Mouse (Mus musculus) E14TG2a.4 (cell line): Measurements from ENCODE around the gene Pde4d.

Source experiments
- H3K27me3 ChIP-seq: 2 replicates; pipeline ENCODE4 v1.6.1; 2014; ENCODE audit warnings: low read length, control low read depth; ENCODE audit not compliant: insufficient read depth
- H3K36me3 ChIP-seq: 2 replicates; pipeline ENCODE4 v1.6.1; 2014; ENCODE audit warnings: low read length, control low read depth; ENCODE audit not compliant: insufficient read depth
- H3K4me1 ChIP-seq: replicated peaks from 2 replicates; pipeline ENCODE4 v1.6.1; 2014; ENCODE audit warnings: low read depth, low read length, control low read depth
- H3K4me3 ChIP-seq: replicated peaks from 2 replicates; pipeline ENCODE4 v1.5.1; 2014; ENCODE audit warnings: mild to moderate bottlenecking, low read length
- H3K9me3 ChIP-seq: 2 replicates; pipeline ENCODE4 v1.6.1; 2014; ENCODE audit warnings: low read length, control low read depth
- CTCF ChIP-seq: conservative IDR thresholded peaks from 2 replicates; pipeline ENCODE4 v1.5.1; 2014; ENCODE audit warnings: low read length
- NANOG ChIP-seq: IDR thresholded peaks from 2 replicates; pipeline ENCODE4 v1.6.1; 2014; ENCODE audit warnings: borderline replicate concordance, low read length, mixed read lengths
- POU5F1 ChIP-seq: IDR thresholded peaks from 2 replicates; pipeline ENCODE4 v1.6.1; 2014; ENCODE audit warnings: low read length, borderline replicate concordance

Gene Pde4d

GRCm38 (mm10) chr13:109781466-109781865 lies 1331.7 kb downstream of the Pde4d start:
- TF ChIP-seq CTCF (no peak), NANOG (no peak), POU5F1 (no peak)
- no peaks in the 10 kb centered on the region for H3K9me3 ChIP-seq
- H3K4me1 ChIP-seq, result peaks cover 51% of the 10 kb centered on the region
- H3K27me3 ChIP-seq, result no peaks in the 10 kb centered on the region
- H3K4me3 ChIP-seq, result no peak overlapping the region
- 0 out of 2 replicates have a peak, but pooled peaks cover 5% of the 10 kb centered on the region for H3K36me3 ChIP-seq

GRCm38 (mm10) chr13:109788604-109789003 lies 1338.9 kb downstream of the Pde4d start:
- Histone ChIP-seq H3K4me3 (no peak overlapping the region), H3K36me3 (no peaks in the 10 kb centered on the region), H3K27me3 (no peaks in the 10 kb centered on the region), H3K4me1 (no peaks in the 10 kb centered on the region), H3K9me3 (no peaks in the 10 kb centered on the region)
- TF ChIP-seq NANOG, result no peak
- TF ChIP-seq POU5F1, result no peak
- TF ChIP-seq CTCF, result no peak

- TF ChIP-seq POU5F1, result no peak
- no peak for TF ChIP-seq NANOG
- no peak for TF ChIP-seq CTCF
- no peaks in the 10 kb centered on the region for H3K27me3 ChIP-seq
- no peaks in the 10 kb centered on the region for H3K4me1 ChIP-seq
Observed at GRCm38 (mm10) chr13:109789151-109789550, 1339.4 kb downstream of the Pde4d start.

GRCm38 (mm10) chr13:109790045-109790715 lies 1340.4 kb downstream of the Pde4d start:
- H3K4me3 ChIP-seq, result no peak overlapping the region
- H3K36me3 ChIP-seq, result no peaks in the 10 kb centered on the region
- TF ChIP-seq POU5F1 (no peak), NANOG (no peak), CTCF (no peak)
- H3K4me1 ChIP-seq, result no peaks in the 10 kb centered on the region
- H3K27me3 ChIP-seq, result no peaks in the 10 kb centered on the region
- no peaks in the 10 kb centered on the region for H3K9me3 ChIP-seq

More at GRCm38 (mm10) chr13:109789151-109789550, 1339.4 kb downstream of the Pde4d start:
- Histone ChIP-seq H3K36me3 (no peaks in the 10 kb centered on the region), H3K9me3 (no peaks in the 10 kb centered on the region), H3K4me3 (no peak overlapping the region)

- Histone ChIP-seq H3K9me3 (no peaks in the 10 kb centered on the region), H3K4me3 (no peak overlapping the region), H3K27me3 (no peaks in the 10 kb centered on the region), H3K36me3 (no peaks in the 10 kb centered on the region), H3K4me1 (no peaks in the 10 kb centered on the region)
- no peak for TF ChIP-seq NANOG
- no peak for TF ChIP-seq CTCF
- TF ChIP-seq POU5F1, result no peak
Observed at GRCm38 (mm10) chr13:109793918-109794317, 1344.2 kb downstream of the Pde4d start.

GRCm38 (mm10) chr13:109798651-109799050 lies 1348.9 kb downstream of the Pde4d start:
- Histone ChIP-seq H3K4me3 (no peak overlapping the region), H3K36me3 (no peaks in the 10 kb centered on the region), H3K4me1 (peaks cover 5% of the 10 kb centered on the region; the same call in 1 of the 2 replicates), H3K27me3 (no peaks in the 10 kb centered on the region), H3K9me3 (no peaks in the 10 kb centered on the region)
- TF ChIP-seq CTCF, result no peak
- TF ChIP-seq NANOG, result no peak
- no peak for TF ChIP-seq POU5F1

GRCm38 (mm10) chr13:109802201-109802600 lies 1352.5 kb downstream of the Pde4d start:
- Histone ChIP-seq H3K4me1 (peaks cover 5% of the 10 kb centered on the region; the same call in 1 of the 2 replicates), H3K27me3 (no peaks in the 10 kb centered on the region), H3K36me3 (no peaks in the 10 kb centered on the region), H3K4me3 (no peak overlapping the region), H3K9me3 (no peaks in the 10 kb centered on the region)
- TF ChIP-seq POU5F1, result no peak
- TF ChIP-seq CTCF, result no peak
- TF ChIP-seq NANOG, result no peak

- Histone ChIP-seq H3K36me3 (no peaks in the 10 kb centered on the region), H3K4me1 (peaks cover 14% of the 10 kb centered on the region; the same call in 1 of the 2 replicates), H3K27me3 (no peaks in the 10 kb centered on the region), H3K4me3 (no peak overlapping the region), H3K9me3 (no peaks in the 10 kb centered on the region)
- TF ChIP-seq NANOG, result no peak
- TF ChIP-seq CTCF, result no peak
- TF ChIP-seq POU5F1, result no peak
Observed at GRCm38 (mm10) chr13:109806193-109806966, 1356.6 kb downstream of the Pde4d start.
